Mouse (Mus musculus) hindbrain, embryonic 15.5 days (tissue): ENCODE data around the gene Kcnq5. TPM values are rescaled to one million over a fixed set of nuclear protein-coding genes. Genes with fewer than 3 reads are reported as not detected.

Experiments
- ATAC-seq: fragments of 200-750 bp; cut with Nextera tagmentation; 2 replicates; pipeline ENCODE4 v1.8.0; 2017; ENCODE audit warnings: low read depth, moderate number of reproducible peaks, moderate TSS enrichment; ENCODE audit not compliant: low FRiP score
- H3K27ac ChIP-seq: fragments of 300-500 bp; sonication (generic); replicated peaks from 2 replicates; pipeline ENCODE4 v1.5.1; 2015; ENCODE audit warnings: mild to moderate bottlenecking, inconsistent platforms
- H3K27me3 ChIP-seq: fragments of 300-500 bp; sonication (generic); 2 replicates; pipeline ENCODE4 v1.6.1; 2015; ENCODE audit warnings: control low read depth, inconsistent platforms
- H3K36me3 ChIP-seq: fragments of 300-500 bp; sonication (generic); 2 replicates; pipeline ENCODE4 v1.6.1; 2015; ENCODE audit warnings: control low read depth, inconsistent platforms
- H3K4me1 ChIP-seq: fragments of 300-500 bp; sonication (generic); replicated peaks from 2 replicates; pipeline ENCODE4 v1.6.1; 2015; ENCODE audit warnings: control low read depth, inconsistent platforms
- H3K4me2 ChIP-seq: fragments of 300-500 bp; sonication (generic); 2 replicates; pipeline ENCODE4 v1.6.1; 2015; ENCODE audit warnings: moderate library complexity, mild to moderate bottlenecking, inconsistent platforms
- H3K4me3 ChIP-seq: fragments of 300-500 bp; sonication (generic); 2 replicates; pipeline ENCODE4 v1.5.1; 2015; ENCODE audit warnings: mild to moderate bottlenecking, inconsistent platforms
- H3K9ac ChIP-seq: fragments of 300-500 bp; sonication (generic); 2 replicates; pipeline ENCODE4 v1.6.1; 2015; ENCODE audit warnings: inconsistent platforms
- H3K9me3 ChIP-seq: fragments of 300-500 bp; sonication (generic); 2 replicates; pipeline ENCODE4 v1.6.1; 2016; ENCODE audit warnings: control low read depth, inconsistent platforms
- WGBS: fragments of 180-500 bp; shearing (Covaris S2); methylation state at CpG from one replicate; pipeline ENCODE4 v1.1.7; 2015; 5-methylcytosine and 5-hydroxymethylcytosine counted together
- polyA plus RNA-seq: library from polyadenylated mRNA; unstranded; fragments of >200 nt; fragmentation: Nextera tagmentation; extraction: Ambion mirVana; gene quantifications from 2 replicates; pipeline ENCODE4 v1.2.1, GENCODE M21; 2015

Gene Kcnq5
- polyA plus RNA-seq, 1 experiment from 2014 or later: 1.8 TPM

- Histone ChIP-seq H3K9ac (no peak overlapping the region), H3K9me3 (no peaks in the 10 kb centered on the region), H3K36me3 (no peaks in the 10 kb centered on the region), H3K27ac (no peak overlapping the region), H3K27me3 (no peaks in the 10 kb centered on the region), H3K4me1 (no peaks in the 10 kb centered on the region), H3K4me2 (no peak overlapping the region), H3K4me3 (no peak overlapping the region)
- WGBS: 81% methylated on average over 10 of the region's 10 CpGs
- no peak for ATAC-seq
Measured at GRCm38 (mm10) chr1:21521995-21522394, 439.7 kb downstream of the Kcnq5 start.

- no peaks in the 10 kb centered on the region for H3K27me3 ChIP-seq
- ATAC-seq: no peak
- no peak overlapping the region for H3K4me2 ChIP-seq
- H3K4me1 ChIP-seq: no peaks in the 10 kb centered on the region
- no peak overlapping the region for H3K9ac ChIP-seq
- H3K4me3 ChIP-seq: no peak overlapping the region
- H3K36me3 ChIP-seq: no peaks in the 10 kb centered on the region
- H3K27ac ChIP-seq: no peak overlapping the region
- no peaks in the 10 kb centered on the region for H3K9me3 ChIP-seq
- WGBS: 91% methylated on average over 8 of the region's 8 CpGs
Measured at GRCm38 (mm10) chr1:21521475-21521874, 440.3 kb downstream of the Kcnq5 start.

- H3K4me2 ChIP-seq: no peak overlapping the region
- WGBS: 86% methylated on average over 10 of the region's 10 CpGs
Measured at GRCm38 (mm10) chr1:21520116-21520645, 441.6 kb downstream of the Kcnq5 start.

GRCm38 (mm10) chr1:21506665-21507064, 455.1 kb downstream of the Kcnq5 start:
- no peak overlapping the region for H3K4me2 ChIP-seq
- H3K27me3 ChIP-seq: no peaks in the 10 kb centered on the region
- H3K4me1 ChIP-seq: no peaks in the 10 kb centered on the region
- H3K4me3 ChIP-seq: no peak overlapping the region
- no peaks in the 10 kb centered on the region for H3K9me3 ChIP-seq
- 88% methylated on average over 7 of the region's 7 CpGs for WGBS
- no peaks in the 10 kb centered on the region for H3K36me3 ChIP-seq
- H3K27ac ChIP-seq: no peak overlapping the region
- no peak for ATAC-seq
- no peak overlapping the region for H3K9ac ChIP-seq

More at GRCm38 (mm10) chr1:21520116-21520645, 441.6 kb downstream of the Kcnq5 start:
- Histone ChIP-seq H3K27ac (no peak overlapping the region), H3K36me3 (no peaks in the 10 kb centered on the region), H3K4me3 (no peak overlapping the region), H3K27me3 (no peaks in the 10 kb centered on the region), H3K9ac (no peak overlapping the region), H3K4me1 (no peaks in the 10 kb centered on the region), H3K9me3 (no peaks in the 10 kb centered on the region)
- ATAC-seq: no peak

GRCm38 (mm10) chr1:21499815-21500534, 461.8 kb downstream of the Kcnq5 start:
- Histone ChIP-seq H3K27ac (no peak overlapping the region), H3K27me3 (no peaks in the 10 kb centered on the region), H3K9me3 (no peaks in the 10 kb centered on the region), H3K36me3 (no peaks in the 10 kb centered on the region), H3K9ac (no peak overlapping the region), H3K4me2 (no peak overlapping the region), H3K4me3 (no peak overlapping the region), H3K4me1 (no peaks in the 10 kb centered on the region)
- no peak for ATAC-seq
- 59% methylated on average over 10 of the region's 10 CpGs for WGBS

GRCm38 (mm10) chr1:21496307-21496706, 465.4 kb downstream of the Kcnq5 start:
- WGBS: 90% methylated on average over 3 of the region's 3 CpGs
- no peaks in the 10 kb centered on the region for H3K27me3 ChIP-seq
- H3K9me3 ChIP-seq: no peaks in the 10 kb centered on the region
- H3K4me1 ChIP-seq: no peaks in the 10 kb centered on the region
- H3K4me3 ChIP-seq: no peak overlapping the region
- no peak for ATAC-seq
- H3K27ac ChIP-seq: no peak overlapping the region
- H3K9ac ChIP-seq: no peak overlapping the region
- no peaks in the 10 kb centered on the region for H3K36me3 ChIP-seq
- no peak overlapping the region for H3K4me2 ChIP-seq

GRCm38 (mm10) chr1:21488645-21489044, 473.1 kb downstream of the Kcnq5 start:
- Histone ChIP-seq H3K27me3 (no peaks in the 10 kb centered on the region), H3K9me3 (no peaks in the 10 kb centered on the region), H3K4me3 (no peak overlapping the region), H3K4me1 (no peaks in the 10 kb centered on the region), H3K36me3 (no peaks in the 10 kb centered on the region), H3K9ac (no peak overlapping the region), H3K27ac (no peak overlapping the region), H3K4me2 (no peak overlapping the region)
- 85% methylated on average over 3 of the region's 3 CpGs for WGBS
- ATAC-seq: no peak

GRCm38 (mm10) chr1:21486266-21486665, 475.5 kb downstream of the Kcnq5 start:
- Histone ChIP-seq H3K4me2 (no peak overlapping the region), H3K9me3 (no peaks in the 10 kb centered on the region), H3K36me3 (no peaks in the 10 kb centered on the region), H3K27me3 (no peaks in the 10 kb centered on the region), H3K4me1 (no peaks in the 10 kb centered on the region), H3K9ac (no peak overlapping the region), H3K27ac (no peak overlapping the region), H3K4me3 (no peak overlapping the region)
- 71% methylated on average over 5 of the region's 5 CpGs for WGBS
- no peak for ATAC-seq

GRCm38 (mm10) chr1:21469311-21469710, 492.4 kb downstream of the Kcnq5 start:
- no peak overlapping the region for H3K9ac ChIP-seq
- H3K4me2 ChIP-seq: no peak overlapping the region
- no peak overlapping the region for H3K27ac ChIP-seq
- no peak for ATAC-seq
- WGBS: 91% methylated on average over 6 of the region's 6 CpGs
- H3K4me1 ChIP-seq: no peaks in the 10 kb centered on the region
- no peaks in the 10 kb centered on the region for H3K27me3 ChIP-seq
- no peaks in the 10 kb centered on the region for H3K36me3 ChIP-seq
- no peaks in the 10 kb centered on the region for H3K9me3 ChIP-seq
- no peak overlapping the region for H3K4me3 ChIP-seq

GRCm38 (mm10) chr1:21466431-21466830, 495.3 kb downstream of the Kcnq5 start:
- Histone ChIP-seq H3K4me1 (no peaks in the 10 kb centered on the region), H3K4me2 (no peak overlapping the region), H3K9me3 (no peaks in the 10 kb centered on the region), H3K36me3 (no peaks in the 10 kb centered on the region), H3K27me3 (no peaks in the 10 kb centered on the region), H3K4me3 (no peak overlapping the region), H3K27ac (no peak overlapping the region), H3K9ac (no peak overlapping the region)
- 92% methylated on average over 4 of the region's 4 CpGs for WGBS
- ATAC-seq: no peak

- WGBS: 48% methylated on average over 18 of the region's 18 CpGs
- no peak overlapping the region for H3K9ac ChIP-seq
- H3K4me2 ChIP-seq: peak overlapping the region; percentile 46
- no peaks in the 10 kb centered on the region for H3K9me3 ChIP-seq
- H3K27ac ChIP-seq: no peak overlapping the region
- H3K27me3 ChIP-seq: no peaks in the 10 kb centered on the region
- peak overlapping the region; percentile 21 for H3K4me3 ChIP-seq
- H3K36me3 ChIP-seq: no peaks in the 10 kb centered on the region
- 0 out of 2 replicates have a peak, but pooled peaks cover 4% of the 10 kb centered on the region for H3K4me1 ChIP-seq
- ATAC-seq: peak; percentile 88
Measured at GRCm38 (mm10) chr1:21460941-21461689, 500.6 kb downstream of the Kcnq5 start.

GRCm38 (mm10) chr1:21458581-21458980, 503.2 kb downstream of the Kcnq5 start:
- H3K4me1 ChIP-seq: 0 out of 2 replicates have a peak, but pooled peaks cover 4% of the 10 kb centered on the region
- 89% methylated on average over 8 of the region's 8 CpGs for WGBS
- H3K9me3 ChIP-seq: no peaks in the 10 kb centered on the region
- no peak overlapping the region for H3K4me3 ChIP-seq
- H3K27ac ChIP-seq: no peak overlapping the region
- H3K4me2 ChIP-seq: no peak overlapping the region
- no peak for ATAC-seq
- no peak overlapping the region for H3K9ac ChIP-seq
- no peaks in the 10 kb centered on the region for H3K36me3 ChIP-seq
- no peaks in the 10 kb centered on the region for H3K27me3 ChIP-seq
